Mouse (Mus musculus): ENCODE results near the gene Flywch2. TPM values are rescaled to one million over a fixed set of nuclear protein-coding genes. Genes with fewer than 3 reads are reported as not detected.
A peak's percentile ranks its signal among the peaks of the same experiment; 100 is the strongest.

Gene Flywch2
- polyA plus RNA-seq, 1 experiment from 2014 or later, result 70.7 TPM

DNA sequence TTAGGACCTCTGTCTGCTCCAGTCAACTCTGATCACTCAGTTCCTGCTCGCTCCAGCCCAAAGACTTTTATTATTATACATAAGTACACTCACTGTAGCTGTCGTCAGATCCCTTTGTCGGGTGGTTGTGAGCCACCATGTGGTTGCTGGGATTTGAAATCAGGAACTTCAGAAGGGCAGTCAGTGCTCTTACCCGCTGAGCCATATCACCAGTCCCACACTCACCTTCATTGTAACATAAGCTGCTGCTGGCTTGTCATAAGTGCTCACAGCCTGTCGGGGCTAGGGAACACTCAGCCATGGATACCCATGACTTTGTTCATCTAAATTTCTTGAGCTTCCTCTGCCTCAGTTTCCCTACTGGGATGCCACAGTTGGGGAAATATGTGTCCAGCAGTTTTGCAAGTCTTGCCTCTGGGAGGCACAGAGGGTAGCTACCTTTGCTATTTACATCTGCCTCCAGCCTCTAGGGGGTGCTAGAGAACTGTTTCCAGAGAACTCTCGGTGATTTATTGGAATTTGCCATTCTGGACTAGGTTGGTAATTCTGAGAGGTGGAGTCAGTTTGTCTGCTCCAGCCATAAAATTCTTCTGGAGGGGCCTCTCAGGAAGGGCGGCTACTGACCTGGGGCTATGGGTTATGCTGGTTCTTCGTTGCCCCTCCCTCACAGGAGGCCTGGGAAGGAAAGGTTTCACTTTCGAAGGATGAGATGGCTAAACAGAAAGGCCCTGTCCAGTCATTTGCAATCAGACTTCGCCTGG, 37.1 kb downstream of the Flywch2 start:
- Histone ChIP-seq H3K9me3 (ENCODE audit: control insufficient read depth, low read length) (no peaks in the 10 kb centered on the region), H3K4me1 (ENCODE audit: control insufficient read depth, insufficient read depth, low read length) (peaks cover 15% of the 10 kb centered on the region), H3K4me2 (ENCODE audit: low read length) (no peak overlapping the region), H3K27ac (replicated peaks; ENCODE audit: low read depth, low read length) (no peak overlapping the region), H3K4me3 (replicated peaks; ENCODE audit: low read depth, low read length) (no peak overlapping the region), H3K9ac (replicated peaks; ENCODE audit: low read length) (no peak overlapping the region), H3K27me3 (ENCODE audit: control insufficient read depth, insufficient read depth, low read length) (peaks cover 30% of the 10 kb centered on the region), H3K36me3 (ENCODE audit: control insufficient read depth, insufficient read depth, low read length) (peaks cover 35% of the 10 kb centered on the region)
- 41% methylated on average over 10 of the region's 10 CpGs for WGBS
- DNase-seq (peak; percentile 88), ATAC-seq (ENCODE audit: low FRiP score, low TSS enrichment) (no peak)

DNA sequence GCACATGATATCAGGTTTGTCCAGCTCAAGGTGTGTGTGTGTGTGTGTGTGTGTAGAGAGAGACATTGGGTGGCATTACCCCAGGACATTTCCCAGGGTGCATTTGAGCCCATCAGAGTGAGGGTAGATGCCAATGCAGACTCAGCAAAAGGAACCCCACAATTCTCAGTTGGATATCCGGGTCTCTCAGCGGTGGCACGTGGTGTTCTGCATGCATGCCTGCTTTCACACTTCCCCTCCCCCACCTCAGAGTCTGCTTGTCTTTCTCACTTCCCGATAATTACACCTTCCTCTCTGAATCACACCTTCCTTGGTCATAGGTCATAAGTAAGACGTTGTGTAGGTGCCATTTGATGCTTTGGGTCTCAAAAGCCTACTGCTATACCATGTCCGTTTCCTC, 37.9 kb downstream of the Flywch2 start:
- ATAC-seq (ENCODE audit: low FRiP score, low TSS enrichment), result no peak
- DNase-seq, result no peak
- H3K27me3 ChIP-seq (ENCODE audit: control insufficient read depth, insufficient read depth, low read length), result peaks cover 38% of the 10 kb centered on the region
- no peak overlapping the region for H3K9ac ChIP-seq (replicated peaks; ENCODE audit: low read length)
- H3K4me1 ChIP-seq (ENCODE audit: control insufficient read depth, insufficient read depth, low read length), result peaks cover 15% of the 10 kb centered on the region
- H3K9me3 ChIP-seq (ENCODE audit: control insufficient read depth, low read length), result no peaks in the 10 kb centered on the region
- H3K4me2 ChIP-seq (ENCODE audit: low read length), result no peak overlapping the region
- H3K27ac ChIP-seq (replicated peaks; ENCODE audit: low read depth, low read length), result no peak overlapping the region
- H3K4me3 ChIP-seq (replicated peaks; ENCODE audit: low read depth, low read length), result no peak overlapping the region
- H3K36me3 ChIP-seq (ENCODE audit: control insufficient read depth, insufficient read depth, low read length), result peaks cover 27% of the 10 kb centered on the region
- WGBS, result 49% methylated on average over 6 of the region's 6 CpGs

GRCm38 (mm10) chr17:23747471-23747870, 38.4 kb downstream of the Flywch2 start:
- peaks cover 44% of the 10 kb centered on the region for H3K27me3 ChIP-seq (ENCODE audit: control insufficient read depth, insufficient read depth, low read length)
- no peaks in the 10 kb centered on the region for H3K9me3 ChIP-seq (ENCODE audit: control insufficient read depth, low read length)
- H3K4me2 ChIP-seq (ENCODE audit: low read length), result no peak overlapping the region
- no peak for DNase-seq
- no peak overlapping the region for H3K27ac ChIP-seq (replicated peaks; ENCODE audit: low read depth, low read length)
- ATAC-seq (ENCODE audit: low FRiP score, low TSS enrichment), result no peak
- H3K9ac ChIP-seq (replicated peaks; ENCODE audit: low read length), result no peak overlapping the region
- no peak overlapping the region for H3K4me3 ChIP-seq (replicated peaks; ENCODE audit: low read depth, low read length)
- 91% methylated on average over 3 of the region's 3 CpGs for WGBS
- peaks cover 21% of the 10 kb centered on the region for H3K36me3 ChIP-seq (ENCODE audit: control insufficient read depth, insufficient read depth, low read length)
- H3K4me1 ChIP-seq (ENCODE audit: control insufficient read depth, insufficient read depth, low read length), result peaks cover 15% of the 10 kb centered on the region

- H3K4me2 ChIP-seq (ENCODE audit: low read length), result no peak overlapping the region
- peaks cover 51% of the 10 kb centered on the region for H3K27me3 ChIP-seq (ENCODE audit: control insufficient read depth, insufficient read depth, low read length)
- H3K36me3 ChIP-seq (ENCODE audit: control insufficient read depth, insufficient read depth, low read length), result peaks cover 14% of the 10 kb centered on the region
- DNase-seq (no peak), ATAC-seq (ENCODE audit: low FRiP score, low TSS enrichment) (no peak)
- no peaks in the 10 kb centered on the region for H3K9me3 ChIP-seq (ENCODE audit: control insufficient read depth, low read length)
- no peak overlapping the region for H3K9ac ChIP-seq (replicated peaks; ENCODE audit: low read length)
- H3K27ac ChIP-seq (replicated peaks; ENCODE audit: low read depth, low read length), result no peak overlapping the region
- WGBS, result 85% methylated on average over 3 of the region's 3 CpGs
- no peak overlapping the region for H3K4me3 ChIP-seq (replicated peaks; ENCODE audit: low read depth, low read length)
- H3K4me1 ChIP-seq (ENCODE audit: control insufficient read depth, insufficient read depth, low read length), result peaks cover 20% of the 10 kb centered on the region
These were observed 39.1 kb downstream of the Flywch2 start for GRCm38 (mm10) chr17:23746767-23747166.

DNA sequence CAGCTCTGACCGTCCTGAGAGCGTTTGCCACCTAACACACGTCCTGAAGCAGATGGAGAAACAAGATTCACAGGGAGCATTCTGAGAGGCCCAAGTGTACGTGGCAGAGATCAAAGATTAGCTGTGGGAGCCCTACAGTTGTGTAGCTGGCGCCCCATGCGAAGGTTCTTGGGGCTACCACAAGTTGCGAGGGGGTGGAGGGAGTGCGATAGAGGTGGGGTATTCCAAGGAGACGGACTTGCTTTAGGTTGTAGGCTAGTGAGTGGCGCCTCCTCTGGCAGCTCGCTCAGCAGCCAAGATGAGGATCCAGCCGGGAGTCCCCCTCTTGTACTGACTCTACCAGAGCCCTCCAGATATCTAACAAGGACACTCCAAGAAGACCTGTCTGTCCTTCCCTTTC, 39.6 kb downstream of the Flywch2 start:
- ATAC-seq (ENCODE audit: low FRiP score, low TSS enrichment) (no peak), DNase-seq (peak; percentile 34)
- H3K9ac ChIP-seq (replicated peaks; ENCODE audit: low read length), result no peak overlapping the region; the same call in 1 of the 2 replicates
- H3K9me3 ChIP-seq (ENCODE audit: control insufficient read depth, low read length), result no peaks in the 10 kb centered on the region
- peak overlapping the region; percentile 40 for H3K4me3 ChIP-seq (replicated peaks; ENCODE audit: low read depth, low read length)
- H3K36me3 ChIP-seq (ENCODE audit: control insufficient read depth, insufficient read depth, low read length), result peaks cover 10% of the 10 kb centered on the region
- peaks cover 55% of the 10 kb centered on the region for H3K27me3 ChIP-seq (ENCODE audit: control insufficient read depth, insufficient read depth, low read length)
- H3K4me2 ChIP-seq (ENCODE audit: low read length), result peak overlapping the region; percentile 79
- no peak overlapping the region for H3K27ac ChIP-seq (replicated peaks; ENCODE audit: low read depth, low read length)
- H3K4me1 ChIP-seq (ENCODE audit: control insufficient read depth, insufficient read depth, low read length), result peaks cover 20% of the 10 kb centered on the region
- 3% methylated on average over 12 of the region's 12 CpGs for WGBS

GRCm38 (mm10) chr17:23745301-23746251, 40.3 kb downstream of the Flywch2 start, which contains the start of gene Kremen2:
Gene Kremen2 (minus strand): TSS chr17:23745833.
- H3K27me3 ChIP-seq (ENCODE audit: control insufficient read depth, insufficient read depth, low read length), result peaks cover 57% of the 10 kb centered on the region
- no peaks in the 10 kb centered on the region for H3K9me3 ChIP-seq (ENCODE audit: control insufficient read depth, low read length)
- peak within 1 kb of the TSS; percentile 59 for H3K9ac ChIP-seq (replicated peaks; ENCODE audit: low read length)
- H3K27ac ChIP-seq (replicated peaks; ENCODE audit: low read depth, low read length), result no peak within 1 kb of the TSS
- H3K4me2 ChIP-seq (ENCODE audit: low read length), result peak within 1 kb of the TSS; percentile 79
- ATAC-seq (ENCODE audit: low FRiP score, low TSS enrichment) (no peak), DNase-seq (peak; percentile 79)
- under 1% methylated on average over 44 of the region's 45 CpGs for WGBS
- peaks cover 2% of the 10 kb centered on the region; the same call in 1 of the 2 replicates for H3K36me3 ChIP-seq (ENCODE audit: control insufficient read depth, insufficient read depth, low read length)
- H3K4me3 ChIP-seq (replicated peaks; ENCODE audit: low read depth, low read length), result peak within 1 kb of the TSS; percentile 40
- peaks cover 22% of the 10 kb centered on the region for H3K4me1 ChIP-seq (ENCODE audit: control insufficient read depth, insufficient read depth, low read length)

DNA sequence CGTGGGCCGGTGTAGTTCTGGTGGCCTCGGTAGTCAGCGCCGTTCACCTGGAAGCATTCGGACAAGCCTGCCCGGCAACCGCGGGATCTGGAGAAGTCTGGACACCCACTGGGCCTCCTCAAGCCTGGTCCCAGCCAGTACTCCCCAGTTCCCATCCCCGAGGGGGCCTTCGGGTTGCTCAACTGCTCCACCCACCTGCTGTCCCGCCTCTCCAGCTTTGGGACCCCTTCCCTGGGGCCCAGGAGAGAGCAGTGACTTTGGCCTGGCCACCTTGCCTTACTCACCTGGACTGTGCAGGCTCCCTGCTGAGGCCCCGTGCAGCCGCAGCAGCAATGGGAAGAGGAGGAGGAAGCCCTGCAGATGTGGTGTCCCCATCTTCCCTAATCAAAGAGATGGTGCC, 41.2 kb downstream of the Flywch2 start:
- Histone ChIP-seq H3K4me3 (replicated peaks; ENCODE audit: low read depth, low read length) (peak overlapping the region; percentile 40; the same call in 1 of the 2 replicates), H3K4me2 (ENCODE audit: low read length) (peak overlapping the region; percentile 79), H3K9me3 (ENCODE audit: control insufficient read depth, low read length) (no peaks in the 10 kb centered on the region), H3K27me3 (ENCODE audit: control insufficient read depth, insufficient read depth, low read length) (peaks cover 57% of the 10 kb centered on the region), H3K4me1 (ENCODE audit: control insufficient read depth, insufficient read depth, low read length) (peaks cover 24% of the 10 kb centered on the region), H3K27ac (replicated peaks; ENCODE audit: low read depth, low read length) (no peak overlapping the region), H3K36me3 (ENCODE audit: control insufficient read depth, insufficient read depth, low read length) (no peaks in the 10 kb centered on the region), H3K9ac (replicated peaks; ENCODE audit: low read length) (no peak overlapping the region)
- ATAC-seq (ENCODE audit: low FRiP score, low TSS enrichment) (no peak), DNase-seq (no peak)
- 2% methylated on average over 14 of the region's 14 CpGs for WGBS

DNA sequence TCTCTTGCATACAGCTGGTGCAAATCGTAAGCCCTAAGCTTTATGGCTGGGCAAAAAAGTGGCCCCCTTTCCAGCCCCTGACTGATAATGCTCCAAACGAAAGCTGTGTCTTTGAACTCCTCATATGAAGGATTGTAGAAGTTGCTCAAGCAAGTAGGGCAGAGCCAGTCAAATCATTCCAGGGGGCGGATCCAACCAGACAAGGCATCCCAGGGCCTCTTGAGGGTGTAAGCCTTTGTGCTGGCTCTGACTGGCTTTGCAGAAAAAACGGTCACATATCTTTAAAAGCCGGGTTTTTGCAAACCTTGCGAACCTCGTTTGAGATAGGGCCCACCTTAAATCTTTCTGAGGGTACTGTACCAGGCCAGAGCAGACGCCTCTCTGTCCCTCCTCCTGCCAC, 41.8 kb downstream of the Flywch2 start:
- Histone ChIP-seq H3K27me3 (ENCODE audit: control insufficient read depth, insufficient read depth, low read length) (peaks cover 57% of the 10 kb centered on the region), H3K9me3 (ENCODE audit: control insufficient read depth, low read length) (no peaks in the 10 kb centered on the region), H3K4me3 (replicated peaks; ENCODE audit: low read depth, low read length) (no peak overlapping the region), H3K27ac (replicated peaks; ENCODE audit: low read depth, low read length) (no peak overlapping the region), H3K36me3 (ENCODE audit: control insufficient read depth, insufficient read depth, low read length) (no peaks in the 10 kb centered on the region), H3K9ac (replicated peaks; ENCODE audit: low read length) (no peak overlapping the region), H3K4me2 (ENCODE audit: low read length) (no peak overlapping the region), H3K4me1 (ENCODE audit: control insufficient read depth, insufficient read depth, low read length) (peaks cover 26% of the 10 kb centered on the region)
- ATAC-seq (ENCODE audit: low FRiP score, low TSS enrichment) (no peak), DNase-seq (no peak)
- 16% methylated on average over 8 of the region's 8 CpGs for WGBS
